Mouse (Mus musculus) heart, adult 2 months (tissue): ENCODE measurements around the gene Naaladl2.

Experiments
- CTCF ChIP-seq: fragments of 200-600 bp; IDR thresholded peaks from 2 replicates; pipeline ENCODE4 v1.8.1; 2022; ENCODE audit warnings: antibody characterized with exemption, mild to moderate bottlenecking, moderate library complexity
- POLR2A ChIP-seq: fragments of 200-500 bp; IDR thresholded peaks from 2 replicates; pipeline ENCODE4 v1.6.1; 2011; ENCODE audit warnings: mild to moderate bottlenecking, low read depth, low read length, control low read depth; ENCODE audit not compliant: insufficient read depth

DNA sequence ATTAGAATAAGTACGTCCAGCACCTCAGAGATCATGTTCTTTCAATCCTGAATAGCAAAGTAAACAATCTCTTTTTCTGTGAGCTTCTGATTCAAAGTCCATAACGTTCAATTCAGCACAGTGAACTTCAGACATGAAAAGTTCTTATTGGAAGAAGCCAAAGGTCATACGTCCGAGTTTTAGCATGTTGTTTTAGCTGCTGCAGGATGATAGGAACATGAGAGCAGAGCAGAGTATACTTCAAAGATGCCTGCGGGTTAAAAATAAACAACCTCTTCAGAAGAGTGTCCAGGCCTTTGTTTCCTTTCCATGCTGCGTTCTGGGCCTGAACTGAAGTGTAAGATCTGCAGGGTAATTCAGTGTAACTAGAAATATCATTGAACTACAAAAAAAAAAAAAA lies 222.7 kb downstream of the Naaladl2 start:
- TF ChIP-seq POLR2A = no peak
- TF ChIP-seq CTCF = no peak
